Mouse (Mus musculus): ENCODE results near the gene Fbxl17. TPM values are rescaled to one million over a fixed set of nuclear protein-coding genes. Genes with fewer than 3 reads are reported as not detected.
A peak's percentile ranks its signal among the peaks of the same experiment; 100 is the strongest.

Fbxl17 gene
- polyA plus RNA-seq, 1 experiment from 2014 or later: 5.8 TPM

GRCm38 (mm10) chr17:63171890-63172491 lies 327.8 kb downstream of the Fbxl17 start:
- no peaks in the 10 kb centered on the region for H3K36me3 ChIP-seq (ENCODE audit: control insufficient read depth, insufficient read depth, low read length)
- no peak overlapping the region for H3K9ac ChIP-seq (ENCODE audit: low read length)
- H3K27ac ChIP-seq (ENCODE audit: low read depth, low read length): no peak overlapping the region
- no peak overlapping the region for H3K4me3 ChIP-seq (ENCODE audit: low read depth, low read length)
- no peak overlapping the region for H3K4me2 ChIP-seq (ENCODE audit: low read depth, low read length, severe bottlenecking)
- peaks cover 10% of the 10 kb centered on the region; the same call in 1 of the 2 replicates for H3K4me1 ChIP-seq (replicated peaks; ENCODE audit: control insufficient read depth, insufficient read depth, low read length)
- 6% methylated on average over 5 of the region's 5 CpGs for WGBS
- peaks cover 28% of the 10 kb centered on the region for H3K27me3 ChIP-seq (ENCODE audit: control insufficient read depth, insufficient read depth, low read length)
- ATAC-seq (replicated peaks; ENCODE audit: low FRiP score) (peak; percentile 89), DNase-seq (ENCODE audit: low spot score) (no peak)
- no peaks in the 10 kb centered on the region for H3K9me3 ChIP-seq (ENCODE audit: control insufficient read depth, low read length)

GRCm38 (mm10) chr17:63171264-63171663 lies 328.6 kb downstream of the Fbxl17 start:
- H3K4me1 ChIP-seq (replicated peaks; ENCODE audit: control insufficient read depth, insufficient read depth, low read length): peaks cover 8% of the 10 kb centered on the region; the same call in 1 of the 2 replicates
- no peaks in the 10 kb centered on the region for H3K36me3 ChIP-seq (ENCODE audit: control insufficient read depth, insufficient read depth, low read length)
- peak; percentile 60 for DNase-seq (ENCODE audit: low spot score)
- H3K27me3 ChIP-seq (ENCODE audit: control insufficient read depth, insufficient read depth, low read length): peaks cover 28% of the 10 kb centered on the region
- H3K9ac ChIP-seq (ENCODE audit: low read length): no peak overlapping the region
- no peak overlapping the region for H3K4me2 ChIP-seq (ENCODE audit: low read depth, low read length, severe bottlenecking)
- H3K9me3 ChIP-seq (ENCODE audit: control insufficient read depth, low read length): no peaks in the 10 kb centered on the region
- 14% methylated on average over 5 of the region's 5 CpGs for WGBS
- H3K27ac ChIP-seq (ENCODE audit: low read depth, low read length): no peak overlapping the region
- ATAC-seq (replicated peaks; ENCODE audit: low FRiP score): peak; percentile 55
- no peak overlapping the region for H3K4me3 ChIP-seq (ENCODE audit: low read depth, low read length)

GRCm38 (mm10) chr17:63168019-63168788 lies 331.6 kb downstream of the Fbxl17 start:
- Histone ChIP-seq H3K4me2 (ENCODE audit: low read depth, low read length, severe bottlenecking) (no peak overlapping the region), H3K27ac (ENCODE audit: low read depth, low read length) (no peak overlapping the region), H3K4me3 (ENCODE audit: low read depth, low read length) (no peak overlapping the region), H3K9ac (ENCODE audit: low read length) (no peak overlapping the region), H3K27me3 (ENCODE audit: control insufficient read depth, insufficient read depth, low read length) (peaks cover 11% of the 10 kb centered on the region; the same call in 1 of the 2 replicates), H3K36me3 (ENCODE audit: control insufficient read depth, insufficient read depth, low read length) (no peaks in the 10 kb centered on the region), H3K9me3 (ENCODE audit: control insufficient read depth, low read length) (no peaks in the 10 kb centered on the region), H3K4me1 (replicated peaks; ENCODE audit: control insufficient read depth, insufficient read depth, low read length) (peaks cover 6% of the 10 kb centered on the region; the same call in 1 of the 2 replicates)
- ATAC-seq (replicated peaks; ENCODE audit: low FRiP score) (no peak), DNase-seq (ENCODE audit: low spot score) (no peak)
- WGBS: 78% methylated on average over 5 of the region's 5 CpGs

- 73% methylated on average over 3 of the region's 3 CpGs for WGBS
- Histone ChIP-seq H3K36me3 (ENCODE audit: control insufficient read depth, insufficient read depth, low read length) (no peaks in the 10 kb centered on the region), H3K4me2 (ENCODE audit: low read depth, low read length, severe bottlenecking) (no peak overlapping the region), H3K27me3 (ENCODE audit: control insufficient read depth, insufficient read depth, low read length) (peaks cover 11% of the 10 kb centered on the region; the same call in 1 of the 2 replicates), H3K4me3 (ENCODE audit: low read depth, low read length) (no peak overlapping the region), H3K4me1 (replicated peaks; ENCODE audit: control insufficient read depth, insufficient read depth, low read length) (peaks cover 3% of the 10 kb centered on the region; the same call in 1 of the 2 replicates), H3K9me3 (ENCODE audit: control insufficient read depth, low read length) (no peaks in the 10 kb centered on the region), H3K9ac (ENCODE audit: low read length) (no peak overlapping the region), H3K27ac (ENCODE audit: low read depth, low read length) (no peak overlapping the region)
- ATAC-seq (replicated peaks; ENCODE audit: low FRiP score): no peak
- no peak for DNase-seq (ENCODE audit: low spot score)
Observed at GRCm38 (mm10) chr17:63167248-63167647, 332.6 kb downstream of the Fbxl17 start.

GRCm38 (mm10) chr17:63166692-63167091 lies 333.1 kb downstream of the Fbxl17 start:
- DNase-seq (ENCODE audit: low spot score): no peak
- no peaks in the 10 kb centered on the region for H3K36me3 ChIP-seq (ENCODE audit: control insufficient read depth, insufficient read depth, low read length)
- WGBS: 80% methylated on average over 3 of the region's 3 CpGs
- H3K4me2 ChIP-seq (ENCODE audit: low read depth, low read length, severe bottlenecking): no peak overlapping the region
- no peak for ATAC-seq (replicated peaks; ENCODE audit: low FRiP score)
- no peaks in the 10 kb centered on the region for H3K9me3 ChIP-seq (ENCODE audit: control insufficient read depth, low read length)
- H3K27me3 ChIP-seq (ENCODE audit: control insufficient read depth, insufficient read depth, low read length): peaks cover 11% of the 10 kb centered on the region; the same call in 1 of the 2 replicates
- no peak overlapping the region for H3K27ac ChIP-seq (ENCODE audit: low read depth, low read length)
- peaks cover 3% of the 10 kb centered on the region; the same call in 1 of the 2 replicates for H3K4me1 ChIP-seq (replicated peaks; ENCODE audit: control insufficient read depth, insufficient read depth, low read length)
- no peak overlapping the region for H3K4me3 ChIP-seq (ENCODE audit: low read depth, low read length)
- no peak overlapping the region for H3K9ac ChIP-seq (ENCODE audit: low read length)

- Histone ChIP-seq H3K4me3 (ENCODE audit: low read depth, low read length) (no peak overlapping the region), H3K27ac (ENCODE audit: low read depth, low read length) (no peak overlapping the region), H3K9ac (ENCODE audit: low read length) (no peak overlapping the region), H3K9me3 (ENCODE audit: control insufficient read depth, low read length) (no peaks in the 10 kb centered on the region), H3K27me3 (ENCODE audit: control insufficient read depth, insufficient read depth, low read length) (peaks cover 11% of the 10 kb centered on the region; the same call in 1 of the 2 replicates), H3K4me2 (ENCODE audit: low read depth, low read length, severe bottlenecking) (no peak overlapping the region), H3K36me3 (ENCODE audit: control insufficient read depth, insufficient read depth, low read length) (no peaks in the 10 kb centered on the region), H3K4me1 (replicated peaks; ENCODE audit: control insufficient read depth, insufficient read depth, low read length) (no peaks in the 10 kb centered on the region; the same call in 1 of the 2 replicates)
- 88% methylated on average over 13 of the region's 13 CpGs for WGBS
- DNase-seq (ENCODE audit: low spot score): no peak
- no peak for ATAC-seq (replicated peaks; ENCODE audit: low FRiP score)
Observed at GRCm38 (mm10) chr17:63165847-63166246, 334.0 kb downstream of the Fbxl17 start.

- DNase-seq (ENCODE audit: low spot score): no peak
- peaks cover 4% of the 10 kb centered on the region; the same call in 1 of the 2 replicates for H3K4me1 ChIP-seq (replicated peaks; ENCODE audit: control insufficient read depth, insufficient read depth, low read length)
- no peak overlapping the region for H3K4me3 ChIP-seq (ENCODE audit: low read depth, low read length)
- no peaks in the 10 kb centered on the region for H3K9me3 ChIP-seq (ENCODE audit: control insufficient read depth, low read length)
- no peaks in the 10 kb centered on the region for H3K36me3 ChIP-seq (ENCODE audit: control insufficient read depth, insufficient read depth, low read length)
- WGBS: 92% methylated on average over 1 of the region's 1 CpGs
- H3K9ac ChIP-seq (ENCODE audit: low read length): no peak overlapping the region
- ATAC-seq (replicated peaks; ENCODE audit: low FRiP score): no peak
- no peak overlapping the region for H3K27ac ChIP-seq (ENCODE audit: low read depth, low read length)
- peaks cover 10% of the 10 kb centered on the region; the same call in 1 of the 2 replicates for H3K27me3 ChIP-seq (ENCODE audit: control insufficient read depth, insufficient read depth, low read length)
- H3K4me2 ChIP-seq (ENCODE audit: low read depth, low read length, severe bottlenecking): no peak overlapping the region
Observed at GRCm38 (mm10) chr17:63164289-63164688, 335.5 kb downstream of the Fbxl17 start.

GRCm38 (mm10) chr17:63161953-63162352 lies 337.9 kb downstream of the Fbxl17 start:
- H3K9me3 ChIP-seq (ENCODE audit: control insufficient read depth, low read length): no peaks in the 10 kb centered on the region
- H3K27me3 ChIP-seq (ENCODE audit: control insufficient read depth, insufficient read depth, low read length): no peaks in the 10 kb centered on the region
- no peak overlapping the region for H3K4me3 ChIP-seq (ENCODE audit: low read depth, low read length)
- H3K27ac ChIP-seq (ENCODE audit: low read depth, low read length): no peak overlapping the region
- 46% methylated on average over 5 of the region's 5 CpGs for WGBS
- H3K4me2 ChIP-seq (ENCODE audit: low read depth, low read length, severe bottlenecking): no peak overlapping the region
- H3K4me1 ChIP-seq (replicated peaks; ENCODE audit: control insufficient read depth, insufficient read depth, low read length): peaks cover 4% of the 10 kb centered on the region; the same call in 1 of the 2 replicates
- H3K36me3 ChIP-seq (ENCODE audit: control insufficient read depth, insufficient read depth, low read length): no peaks in the 10 kb centered on the region
- ATAC-seq (replicated peaks; ENCODE audit: low FRiP score): no peak
- DNase-seq (ENCODE audit: low spot score): no peak
- no peak overlapping the region for H3K9ac ChIP-seq (ENCODE audit: low read length)
